Mouse (Mus musculus): ENCODE data around the gene Guca1b. TPM values are rescaled to one million over a fixed set of nuclear protein-coding genes. Genes with fewer than 3 reads are reported as not detected.
A peak's percentile ranks its signal among the peaks of the same experiment; 100 is the strongest.

Guca1b gene
- 0.76 and 0.87 TPM in 2 replicates for polyA plus RNA-seq (2015; fragmentation: Nextera tagmentation; extraction: Ambion mirVana)

- Histone ChIP-seq H3K9ac (no peak within 1 kb of the TSS), H3K4me3 (replicated peaks) (no peak within 1 kb of the TSS), H3K27ac (replicated peaks) (no peak within 1 kb of the TSS), H3K4me2 (replicated peaks) (no peak within 1 kb of the TSS), H3K27me3 (no peaks in the 10 kb centered on the region), H3K9me3 (replicated peaks) (no peaks in the 10 kb centered on the region), H3K4me1 (no peaks in the 10 kb centered on the region), H3K36me3 (peaks cover 13% of the 10 kb centered on the region; the same call in 1 of the 2 replicates)
- ATAC-seq (ENCODE audit: insufficient number of reproducible peaks, low FRiP score, low TSS enrichment, low read depth) = no peak
- 45% methylated on average over 10 of the region's 10 CpGs for WGBS
Observed at GRCm38 (mm10) chr17:47385145-47385544, at the start of gene Guca1b. Guca1b (plus strand) TSS chr17:47385393.

- ATAC-seq (ENCODE audit: insufficient number of reproducible peaks, low FRiP score, low TSS enrichment, low read depth) = no peak
- Histone ChIP-seq H3K36me3 (peaks cover 85% of the 10 kb centered on the region), H3K4me3 (replicated peaks) (no peak overlapping the region), H3K4me2 (replicated peaks) (no peak overlapping the region), H3K27ac (replicated peaks) (no peak overlapping the region), H3K9ac (no peak overlapping the region), H3K27me3 (no peaks in the 10 kb centered on the region), H3K9me3 (replicated peaks) (peaks cover 6% of the 10 kb centered on the region; the same call in 1 of the 2 replicates), H3K4me1 (no peaks in the 10 kb centered on the region)
- WGBS = 86% methylated on average over 2 of the region's 2 CpGs
Observed at GRCm38 (mm10) chr17:47343121-47343520, 42.1 kb upstream of the Guca1b start.

- Histone ChIP-seq H3K4me3 (replicated peaks) (no peak overlapping the region), H3K27ac (replicated peaks) (no peak overlapping the region), H3K27me3 (no peaks in the 10 kb centered on the region), H3K36me3 (peaks cover 91% of the 10 kb centered on the region), H3K4me1 (no peaks in the 10 kb centered on the region), H3K9me3 (replicated peaks) (peaks cover 24% of the 10 kb centered on the region), H3K9ac (no peak overlapping the region), H3K4me2 (replicated peaks) (no peak overlapping the region)
- WGBS = 90% methylated on average over 3 of the region's 3 CpGs
- no peak for ATAC-seq (ENCODE audit: insufficient number of reproducible peaks, low FRiP score, low TSS enrichment, low read depth)
Observed at GRCm38 (mm10) chr17:47349721-47350319, 35.4 kb upstream of the Guca1b start.

GRCm38 (mm10) chr17:47359964-47360363, 25.2 kb upstream of the Guca1b start:
- no peak overlapping the region for H3K27ac ChIP-seq (replicated peaks)
- no peak overlapping the region for H3K4me2 ChIP-seq (replicated peaks)
- H3K27me3 ChIP-seq = no peaks in the 10 kb centered on the region
- 37% methylated on average over 6 of the region's 6 CpGs for WGBS
- H3K4me1 ChIP-seq = no peaks in the 10 kb centered on the region
- no peak overlapping the region for H3K4me3 ChIP-seq (replicated peaks)
- no peak for ATAC-seq (ENCODE audit: insufficient number of reproducible peaks, low FRiP score, low TSS enrichment, low read depth)
- no peaks in the 10 kb centered on the region for H3K9me3 ChIP-seq (replicated peaks)
- no peak overlapping the region for H3K9ac ChIP-seq
- peaks cover 49% of the 10 kb centered on the region for H3K36me3 ChIP-seq

GRCm38 (mm10) chr17:47361343-47361742, 23.9 kb upstream of the Guca1b start:
- H3K9ac ChIP-seq = no peak overlapping the region
- no peak overlapping the region for H3K27ac ChIP-seq (replicated peaks)
- 76% methylated on average over 11 of the region's 11 CpGs for WGBS
- H3K4me1 ChIP-seq = no peaks in the 10 kb centered on the region
- no peaks in the 10 kb centered on the region for H3K27me3 ChIP-seq
- ATAC-seq (ENCODE audit: insufficient number of reproducible peaks, low FRiP score, low TSS enrichment, low read depth) = no peak
- H3K4me3 ChIP-seq (replicated peaks) = no peak overlapping the region
- H3K9me3 ChIP-seq (replicated peaks) = no peaks in the 10 kb centered on the region
- H3K4me2 ChIP-seq (replicated peaks) = no peak overlapping the region
- peaks cover 36% of the 10 kb centered on the region for H3K36me3 ChIP-seq

GRCm38 (mm10) chr17:47368401-47369086, 16.6 kb upstream of the Guca1b start, which contains the start of gene Mrps10:
Mrps10 (plus strand) TSS chr17:47368887.
- peak; percentile 81 for ATAC-seq (ENCODE audit: insufficient number of reproducible peaks, low FRiP score, low TSS enrichment, low read depth)
- 0 out of 2 replicates have a peak, but pooled peaks cover 4% of the 10 kb centered on the region for H3K27me3 ChIP-seq
- H3K27ac ChIP-seq (replicated peaks) = peak within 1 kb of the TSS; percentile 49; the same call in 1 of the 2 replicates
- H3K4me2 ChIP-seq (replicated peaks) = peak within 1 kb of the TSS; percentile 80
- H3K4me1 ChIP-seq = peaks cover 12% of the 10 kb centered on the region
- peak within 1 kb of the TSS; percentile 83 for H3K4me3 ChIP-seq (replicated peaks)
- peak within 1 kb of the TSS; percentile 50 for H3K9ac ChIP-seq
- no peaks in the 10 kb centered on the region for H3K9me3 ChIP-seq (replicated peaks)
- peaks cover 15% of the 10 kb centered on the region for H3K36me3 ChIP-seq
- 3% methylated on average over 35 of the region's 35 CpGs for WGBS

GRCm38 (mm10) chr17:47369087-47369443, 16.1 kb upstream of the Guca1b start:
- WGBS = 1% methylated on average over 20 of the region's 20 CpGs
- H3K9ac ChIP-seq = peak overlapping the region; percentile 50
- peak overlapping the region; percentile 80 for H3K4me2 ChIP-seq (replicated peaks)
- H3K27ac ChIP-seq (replicated peaks) = peak overlapping the region; percentile 49; the same call in 1 of the 2 replicates
- H3K4me3 ChIP-seq (replicated peaks) = peak overlapping the region; percentile 83
- H3K9me3 ChIP-seq (replicated peaks) = no peaks in the 10 kb centered on the region
- H3K27me3 ChIP-seq = 0 out of 2 replicates have a peak, but pooled peaks cover 4% of the 10 kb centered on the region
- H3K36me3 ChIP-seq = peaks cover 20% of the 10 kb centered on the region
- no peak for ATAC-seq (ENCODE audit: insufficient number of reproducible peaks, low FRiP score, low TSS enrichment, low read depth)
- peaks cover 12% of the 10 kb centered on the region for H3K4me1 ChIP-seq

GRCm38 (mm10) chr17:47371451-47371850, 13.7 kb upstream of the Guca1b start:
- 4% methylated on average over 4 of the region's 4 CpGs for WGBS
- Histone ChIP-seq H3K9me3 (replicated peaks) (no peaks in the 10 kb centered on the region), H3K4me2 (replicated peaks) (no peak overlapping the region), H3K9ac (no peak overlapping the region), H3K36me3 (peaks cover 41% of the 10 kb centered on the region), H3K4me1 (peaks cover 12% of the 10 kb centered on the region), H3K27me3 (0 out of 2 replicates have a peak, but pooled peaks cover 4% of the 10 kb centered on the region), H3K27ac (replicated peaks) (no peak overlapping the region), H3K4me3 (replicated peaks) (no peak overlapping the region)
- ATAC-seq (ENCODE audit: insufficient number of reproducible peaks, low FRiP score, low TSS enrichment, low read depth) = 0 out of 2 replicates have a peak, but pooled peaks have one; percentile 49

- Histone ChIP-seq H3K27ac (replicated peaks) (no peak overlapping the region), H3K9ac (no peak overlapping the region), H3K27me3 (no peaks in the 10 kb centered on the region), H3K9me3 (replicated peaks) (no peaks in the 10 kb centered on the region), H3K4me2 (replicated peaks) (no peak overlapping the region), H3K36me3 (peaks cover 61% of the 10 kb centered on the region), H3K4me3 (replicated peaks) (no peak overlapping the region), H3K4me1 (peaks cover 12% of the 10 kb centered on the region)
- no peak for ATAC-seq (ENCODE audit: insufficient number of reproducible peaks, low FRiP score, low TSS enrichment, low read depth)
- WGBS = 44% methylated on average over 6 of the region's 6 CpGs
Observed at GRCm38 (mm10) chr17:47373991-47374390, 11.2 kb upstream of the Guca1b start.

GRCm38 (mm10) chr17:47376779-47377280, 8.4 kb upstream of the Guca1b start:
- Histone ChIP-seq H3K4me3 (replicated peaks) (no peak overlapping the region), H3K36me3 (peaks cover 85% of the 10 kb centered on the region), H3K9me3 (replicated peaks) (no peaks in the 10 kb centered on the region), H3K27ac (replicated peaks) (no peak overlapping the region), H3K27me3 (no peaks in the 10 kb centered on the region), H3K9ac (no peak overlapping the region), H3K4me1 (no peaks in the 10 kb centered on the region), H3K4me2 (replicated peaks) (no peak overlapping the region)
- no peak for ATAC-seq (ENCODE audit: insufficient number of reproducible peaks, low FRiP score, low TSS enrichment, low read depth)
- WGBS = 74% methylated on average over 6 of the region's 6 CpGs

- H3K9me3 ChIP-seq (replicated peaks) = no peaks in the 10 kb centered on the region
- no peak overlapping the region for H3K4me2 ChIP-seq (replicated peaks)
- no peak overlapping the region for H3K4me3 ChIP-seq (replicated peaks)
- H3K36me3 ChIP-seq = peaks cover 74% of the 10 kb centered on the region
- H3K27ac ChIP-seq (replicated peaks) = no peak overlapping the region
- no peaks in the 10 kb centered on the region for H3K27me3 ChIP-seq
- no peak for ATAC-seq (ENCODE audit: insufficient number of reproducible peaks, low FRiP score, low TSS enrichment, low read depth)
- H3K9ac ChIP-seq = no peak overlapping the region
- 85% methylated on average over 15 of the region's 15 CpGs for WGBS
- H3K4me1 ChIP-seq = no peaks in the 10 kb centered on the region
Observed at GRCm38 (mm10) chr17:47378133-47378532, 7.1 kb upstream of the Guca1b start.
